In the genomic region with DNA sequence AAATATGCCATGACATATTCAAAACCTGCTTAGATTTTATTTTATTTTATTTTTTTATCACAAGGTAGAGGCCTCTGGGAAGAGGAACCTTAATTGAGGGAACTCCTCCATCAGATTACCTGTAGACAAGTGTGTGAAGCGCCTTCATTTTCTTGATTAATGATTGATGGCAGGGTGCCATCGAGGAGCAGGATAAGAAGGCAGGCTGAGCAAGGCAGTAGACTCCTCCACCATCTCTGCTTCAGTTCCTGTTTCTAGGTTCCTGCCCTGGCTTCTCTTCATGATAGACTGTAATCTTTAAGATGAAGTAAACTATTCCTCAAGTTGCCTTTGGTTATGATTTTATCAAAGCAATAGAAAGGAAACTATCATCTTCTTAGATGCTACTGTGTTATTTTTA, we compare ENCODE assay signal across 29 mouse cellular contexts.
"Had no signal": no experiment of that assay in that cellular context is flagged by ENCODE, and none has a peak within 500 bp of the region (broad histone marks: within the 10 kb centered on the region; RNA-seq: fewer than 3 reads in every experiment).

No protein-coding gene starts in this region.

- H3K36me3 ChIP-seq: limb, embryonic 12.5 days; liver, embryonic 13.5 days; liver, embryonic 15.5 days; lung, embryonic 15.5 days; midbrain, embryonic 10.5 days; midbrain, embryonic 15.5 days had no signal

- H3K27me3 ChIP-seq: limb, embryonic 12.5 days; limb, embryonic 13.5 days; limb, embryonic 15.5 days; liver, embryonic 12.5 days; liver, embryonic 13.5 days; liver, embryonic 15.5 days; lung, embryonic 15.5 days; megakaryocyte, embryonic 14.5 days; midbrain, embryonic 12.5 days; midbrain, embryonic 13.5 days; midbrain, embryonic 15.5 days; neural tube, embryonic 12.5 days had no signal

- H3K9me3 ChIP-seq: limb, embryonic 10.5 days; limb, embryonic 12.5 days; limb, embryonic 13.5 days; limb, embryonic 15.5 days; liver, embryonic 12.5 days; liver, embryonic 13.5 days; liver, embryonic 15.5 days; lung, embryonic 15.5 days; megakaryocyte, embryonic 14.5 days; midbrain, embryonic 10.5 days; midbrain, embryonic 12.5 days; midbrain, embryonic 13.5 days; midbrain, embryonic 15.5 days; neural tube, embryonic 12.5 days had no signal

- H3K9ac ChIP-seq: limb, embryonic 12.5 days; limb, embryonic 13.5 days; limb, embryonic 15.5 days; liver, embryonic 12.5 days; liver, embryonic 13.5 days; liver, embryonic 14.5 days; liver, embryonic 15.5 days; liver, postnatal 0 days; lung, embryonic 14.5 days; lung, embryonic 15.5 days; midbrain, embryonic 12.5 days; midbrain, embryonic 13.5 days; midbrain, embryonic 15.5 days; neural tube, embryonic 12.5 days had no signal

- H3K4me1 ChIP-seq: limb, embryonic 10.5 days; limb, embryonic 13.5 days; limb, embryonic 15.5 days; liver, embryonic 12.5 days; liver, embryonic 13.5 days; liver, embryonic 15.5 days; lung, embryonic 15.5 days; midbrain, embryonic 10.5 days; midbrain, embryonic 12.5 days; midbrain, embryonic 13.5 days; midbrain, embryonic 15.5 days; neural tube, embryonic 12.5 days had no signal

- DNase-seq: left cerebral cortex, postnatal 4 days; liver; liver, embryonic 13.5 days; liver, postnatal 0 days; lung, adult 18-20 months; lung, adult 2 months; lung, embryonic 14.5 days; lung, postnatal 10 days; lung, postnatal 14 days; lung, postnatal 36 days; lung, postnatal 4 days; midbrain, embryonic 14.5 days had no signal

- H3K27ac ChIP-seq: left cerebral cortex, adult 2 months; limb, embryonic 10.5 days; limb, embryonic 12.5 days; limb, embryonic 13.5 days; limb, embryonic 15.5 days; liver, embryonic 12.5 days; liver, embryonic 13.5 days; liver, embryonic 14.5 days; liver, embryonic 15.5 days; lung, embryonic 15.5 days; macrophage; midbrain, embryonic 10.5 days; midbrain, embryonic 12.5 days; midbrain, embryonic 13.5 days; midbrain, embryonic 15.5 days; neural tube, embryonic 12.5 days had no signal

- H3K4me3 ChIP-seq: left cerebral cortex, adult 2 months; limb, embryonic 10.5 days; limb, embryonic 12.5 days; limb, embryonic 13.5 days; limb, embryonic 15.5 days; liver, embryonic 12.5 days; liver, embryonic 13.5 days; liver, embryonic 15.5 days; lung, embryonic 15.5 days; megakaryocyte, embryonic 14.5 days; midbrain, embryonic 10.5 days; midbrain, embryonic 12.5 days; midbrain, embryonic 13.5 days; midbrain, embryonic 15.5 days; myocyte; neural tube, embryonic 12.5 days had no signal
